8 mouse cellular contexts compared by ENCODE assay signal in genomic region chr2:180920810-180921400, GRCm38 (mm10). TPM values are rescaled to one million over a fixed set of nuclear protein-coding genes. Genes with fewer than 3 reads are reported as not detected.
DNase-seq lines count a peak whose midpoint lies in the region; ATAC-seq lines count a peak whose summit lies in the region.

TSS of gene Ythdf1 (minus strand) at chr2:180920949.

- H3K4me2 ChIP-seq in hindbrain, embryonic 11.5 days (replicated peaks; ENCODE audit: low read depth, low read length): peak within 1 kb of the TSS; percentile 81

- peaks cover 2% of the 10 kb centered on the region; the same call in 1 of the 2 replicates for H3K36me3 ChIP-seq in hindbrain, embryonic 11.5 days (ENCODE audit: control insufficient read depth, insufficient read depth, low read length)

- DNase-seq in Muller cell, postnatal 12 days (ENCODE audit: inconsistent ontology term): peak; percentile 97
- DNase-seq in cerebellum, adult 9-11 months: peak; percentile 97
- DNase-seq in frontal cortex, adult 2 months (ENCODE audit: extremely low spot score in 1 of 2, low spot score in 1 of 2): peak; percentile 88 to 98
- peak; percentile 99 for DNase-seq in hindbrain, embryonic 11.5 days (ENCODE audit: low spot score)
- DNase-seq in layer of hippocampus, postnatal 10 days (ENCODE audit: low spot score in 2 of 2): peak; percentile 97 to 99
- peak; percentile 98 for DNase-seq in lung, postnatal 10 days
- DNase-seq in ovary, postnatal 36 days (ENCODE audit: low spot score): peak; percentile 98
- DNase-seq in thymus, postnatal 25 days: peak; percentile 100

- H3K9ac ChIP-seq in hindbrain, embryonic 11.5 days (ENCODE audit: low read depth, low read length): peak within 1 kb of the TSS; percentile 96

- peak; percentile 96 for ATAC-seq in hindbrain, embryonic 11.5 days (ENCODE audit: low FRiP score)

- under 1% methylated on average over 51 of the region's 56 CpGs for WGBS in hindbrain, embryonic 11.5 days

- H3K4me1 ChIP-seq in hindbrain, embryonic 11.5 days (replicated peaks; ENCODE audit: control insufficient read depth, insufficient read depth, low read length): no peaks in the 10 kb centered on the region

- H3K27ac ChIP-seq in hindbrain, embryonic 11.5 days (ENCODE audit: low read depth, low read length): peak within 1 kb of the TSS; percentile 47; the same call in 1 of the 2 replicates

- H3K4me3 ChIP-seq in hindbrain, embryonic 11.5 days (ENCODE audit: low read depth, low read length): peak within 1 kb of the TSS; percentile 100

- H3K9me3 ChIP-seq in hindbrain, embryonic 11.5 days (ENCODE audit: control insufficient read depth, low read length): no peaks in the 10 kb centered on the region

- no peaks in the 10 kb centered on the region for H3K27me3 ChIP-seq in hindbrain, embryonic 11.5 days (ENCODE audit: control insufficient read depth, insufficient read depth, low read length)

RNA-seq across cellular contexts. Expression of gene Ythdf1, which starts in this region (rescaled TPM):
- polyA plus RNA-seq in frontal cortex, adult 2 months (2012; rRNA removed): 43.1 and 45.7 TPM in 2 replicates
- polyA plus RNA-seq in hindbrain, embryonic 11.5 days (2014; fragmentation: Nextera tagmentation; extraction: Ambion mirVana): 57.3 and 69.4 TPM in 2 replicates
- 10 to 100 TPM; 61.8 to 64.6 TPM for total RNA-seq in layer of hippocampus, postnatal 10 days (2021)

Comparison
In these comparisons a context has a peak if more than half of its experiments do, and no peak if none do; other contexts are left out.
1. Peak in every context shown above with its lines: DNase-seq, ATAC-seq, H3K4me3 ChIP-seq and H3K27ac ChIP-seq.